ENCODE assay signal across 18 mouse cellular contexts in genomic region chr19:49830918-49831317, GRCm38 (mm10).
DNase-seq lines count a peak whose midpoint lies in the region; ATAC-seq and TF ChIP-seq lines count a peak whose summit lies in the region.
"Had no signal": no experiment of that assay in that cellular context is flagged by ENCODE, and none has a peak within 500 bp of the region (broad histone marks: within the 10 kb centered on the region; RNA-seq: fewer than 3 reads in every experiment).

No protein-coding gene starts in this region.

- no peak for TF ChIP-seq CTCF in heart, postnatal 0 days (IDR thresholded peaks at IDR 0.05; ENCODE audit: low read depth)

- H3K36me3 ChIP-seq in forebrain, embryonic 12.5 days (replicated peaks), result no peaks in the 10 kb centered on the region
- no peaks in the 10 kb centered on the region for H3K36me3 ChIP-seq in forebrain, embryonic 14.5 days (ENCODE audit: control insufficient read depth, insufficient read depth, low read length)
- H3K36me3 ChIP-seq in heart, postnatal 0 days (replicated peaks; ENCODE audit: control insufficient read depth, insufficient read depth, low read length), result no peaks in the 10 kb centered on the region
- H3K36me3 ChIP-seq in limb, embryonic 13.5 days, result no peaks in the 10 kb centered on the region
- H3K36me3 ChIP-seq in limb, embryonic 10.5 days, result no peaks in the 10 kb centered on the region
- H3K36me3 ChIP-seq in neural tube, embryonic 11.5 days (ENCODE audit: control insufficient read depth, insufficient read depth, low read length), result no peaks in the 10 kb centered on the region
- H3K36me3 ChIP-seq in neural tube, embryonic 15.5 days, result no peaks in the 10 kb centered on the region
- H3K36me3 ChIP-seq: embryonic facial prominence, embryonic 13.5 days; forebrain, embryonic 10.5 days; hindbrain, embryonic 10.5 days had no signal

- no peak for DNase-seq in forebrain, embryonic 14.5 days (ENCODE audit: low spot score)
- DNase-seq in heart, postnatal 0 days (ENCODE audit: low spot score), result peak; percentile 16
- DNase-seq in heart, postnatal 36 days, result no peak
- DNase-seq in limb, embryonic 10.5 days (ENCODE audit: low spot score), result no peak
- peak; percentile 12 for DNase-seq in neural tube, embryonic 11.5 days (ENCODE audit: low spot score)
- DNase-seq: cerebellum, adult 11 months; cerebellum, postnatal 36 days; gastrocnemius, adult 2 months; kidney, postnatal 36 days; left cerebral cortex, postnatal 4 days; lung, postnatal 14 days; thymus, adult 18-20 months had no signal

- TF ChIP-seq EP300 in heart, postnatal 0 days (IDR thresholded peaks at IDR 0.05; ENCODE audit: low read depth), result no peak

- H3K9ac ChIP-seq in forebrain, embryonic 12.5 days, result no peak overlapping the region
- H3K9ac ChIP-seq in forebrain, embryonic 14.5 days (ENCODE audit: low read length), result no peak overlapping the region
- H3K9ac ChIP-seq in heart, postnatal 0 days (replicated peaks; ENCODE audit: low read depth, low read length), result no peak overlapping the region
- no peak overlapping the region for H3K9ac ChIP-seq in limb, embryonic 13.5 days
- H3K9ac ChIP-seq in neural tube, embryonic 11.5 days (ENCODE audit: low read length), result no peak overlapping the region
- no peak overlapping the region for H3K9ac ChIP-seq in neural tube, embryonic 15.5 days (replicated peaks)
- H3K9ac ChIP-seq: embryonic facial prominence, embryonic 13.5 days had no signal

- H3K4me1 ChIP-seq in forebrain, embryonic 12.5 days, result no peaks in the 10 kb centered on the region
- H3K4me1 ChIP-seq in forebrain, embryonic 14.5 days (ENCODE audit: control insufficient read depth, insufficient read depth, low read length), result no peaks in the 10 kb centered on the region
- H3K4me1 ChIP-seq in heart, postnatal 0 days (ENCODE audit: control insufficient read depth, insufficient read depth), result no peaks in the 10 kb centered on the region
- H3K4me1 ChIP-seq in limb, embryonic 13.5 days, result peaks cover 4% of the 10 kb centered on the region; the same call in 1 of the 2 replicates
- H3K4me1 ChIP-seq in limb, embryonic 10.5 days, result no peaks in the 10 kb centered on the region
- H3K4me1 ChIP-seq in neural tube, embryonic 11.5 days (ENCODE audit: control insufficient read depth, insufficient read depth, low read length), result no peaks in the 10 kb centered on the region
- H3K4me1 ChIP-seq in neural tube, embryonic 15.5 days, result no peaks in the 10 kb centered on the region
- H3K4me1 ChIP-seq: embryonic facial prominence, embryonic 13.5 days; forebrain, embryonic 10.5 days; hindbrain, embryonic 10.5 days had no signal

- no peak overlapping the region for H3K27ac ChIP-seq in forebrain, embryonic 12.5 days
- no peak overlapping the region for H3K27ac ChIP-seq in forebrain, embryonic 14.5 days (ENCODE audit: low read depth, low read length)
- H3K27ac ChIP-seq in heart, postnatal 0 days (ENCODE audit: low read depth), result no peak overlapping the region
- H3K27ac ChIP-seq in limb, embryonic 13.5 days, result no peak overlapping the region
- no peak overlapping the region for H3K27ac ChIP-seq in limb, embryonic 10.5 days
- no peak overlapping the region for H3K27ac ChIP-seq in neural tube, embryonic 11.5 days (ENCODE audit: low read depth, low read length)
- no peak overlapping the region for H3K27ac ChIP-seq in neural tube, embryonic 15.5 days (replicated peaks)
- H3K27ac ChIP-seq: embryonic facial prominence, embryonic 13.5 days; forebrain, embryonic 10.5 days; gastrocnemius, adult 2 months; hindbrain, embryonic 10.5 days had no signal

- intact Hi-C loops in heart, postnatal 36 days (cut with DNase I), result no loop called here

- H3K9me3 ChIP-seq in forebrain, embryonic 12.5 days, result no peaks in the 10 kb centered on the region
- no peaks in the 10 kb centered on the region for H3K9me3 ChIP-seq in forebrain, embryonic 14.5 days (replicated peaks; ENCODE audit: control insufficient read depth, low read length)
- H3K9me3 ChIP-seq in heart, postnatal 0 days (replicated peaks; ENCODE audit: control insufficient read depth, low read length), result no peaks in the 10 kb centered on the region
- no peaks in the 10 kb centered on the region for H3K9me3 ChIP-seq in limb, embryonic 13.5 days
- H3K9me3 ChIP-seq in limb, embryonic 10.5 days (replicated peaks), result no peaks in the 10 kb centered on the region
- H3K9me3 ChIP-seq in neural tube, embryonic 11.5 days (ENCODE audit: control insufficient read depth, low read length), result no peaks in the 10 kb centered on the region
- no peaks in the 10 kb centered on the region for H3K9me3 ChIP-seq in neural tube, embryonic 15.5 days (replicated peaks)
- H3K9me3 ChIP-seq: embryonic facial prominence, embryonic 13.5 days; forebrain, embryonic 10.5 days; hindbrain, embryonic 10.5 days had no signal

- no peaks in the 10 kb centered on the region for H3K27me3 ChIP-seq in forebrain, embryonic 12.5 days
- no peaks in the 10 kb centered on the region for H3K27me3 ChIP-seq in forebrain, embryonic 14.5 days (replicated peaks; ENCODE audit: control insufficient read depth, insufficient read depth, low read length)
- H3K27me3 ChIP-seq in heart, postnatal 0 days (ENCODE audit: control insufficient read depth, insufficient read depth, low read length), result no peaks in the 10 kb centered on the region
- H3K27me3 ChIP-seq in limb, embryonic 13.5 days, result no peaks in the 10 kb centered on the region
- no peaks in the 10 kb centered on the region for H3K27me3 ChIP-seq in limb, embryonic 10.5 days (ENCODE audit: low read depth, poor library complexity, severe bottlenecking)
- no peaks in the 10 kb centered on the region for H3K27me3 ChIP-seq in neural tube, embryonic 11.5 days (ENCODE audit: control insufficient read depth, insufficient read depth, low read length)
- H3K27me3 ChIP-seq in neural tube, embryonic 15.5 days (replicated peaks), result no peaks in the 10 kb centered on the region
- H3K27me3 ChIP-seq: embryonic facial prominence, embryonic 13.5 days had no signal

- WGBS in forebrain, embryonic 12.5 days, result 72% methylated on average over 6 of the region's 6 CpGs
- 76% methylated on average over 6 of the region's 6 CpGs for WGBS in forebrain, embryonic 14.5 days
- 22% methylated on average over 6 of the region's 6 CpGs for WGBS in heart, postnatal 0 days
- 41% methylated on average over 6 of the region's 6 CpGs for WGBS in limb, embryonic 13.5 days
- 62% methylated on average over 6 of the region's 6 CpGs for WGBS in limb, embryonic 10.5 days
- 66% methylated on average over 6 of the region's 6 CpGs for WGBS in neural tube, embryonic 11.5 days
- WGBS in neural tube, embryonic 15.5 days, result 53% methylated on average over 6 of the region's 6 CpGs

- 0 out of 2 replicates have a peak, but pooled peaks have one; percentile 49 for ATAC-seq in forebrain, embryonic 12.5 days (ENCODE audit: low FRiP score)
- ATAC-seq in forebrain, embryonic 14.5 days, result no peak
- 0 out of 2 replicates have a peak, but pooled peaks have one; percentile 14 for ATAC-seq in heart, postnatal 0 days (ENCODE audit: insufficient read depth, low read depth)
- ATAC-seq in limb, embryonic 13.5 days (ENCODE audit: low FRiP score, low read depth), result peak; percentile 54; the same call in 1 of the 2 replicates
- ATAC-seq in neural tube, embryonic 11.5 days (ENCODE audit: insufficient read depth, low FRiP score, low TSS enrichment), result no peak
- ATAC-seq in neural tube, embryonic 15.5 days (ENCODE audit: low FRiP score), result no peak

- H3K4me3 ChIP-seq in forebrain, embryonic 12.5 days (replicated peaks), result no peak overlapping the region
- H3K4me3 ChIP-seq in forebrain, embryonic 14.5 days (ENCODE audit: low read depth, low read length), result no peak overlapping the region
- H3K4me3 ChIP-seq in heart, postnatal 0 days (ENCODE audit: low read depth, low read length), result no peak overlapping the region
- H3K4me3 ChIP-seq in limb, embryonic 13.5 days, result no peak overlapping the region
- no peak overlapping the region for H3K4me3 ChIP-seq in limb, embryonic 10.5 days
- no peak overlapping the region for H3K4me3 ChIP-seq in neural tube, embryonic 11.5 days (ENCODE audit: low read depth, low read length)
- H3K4me3 ChIP-seq in neural tube, embryonic 15.5 days (replicated peaks), result no peak overlapping the region
- H3K4me3 ChIP-seq: embryonic facial prominence, embryonic 13.5 days; forebrain, embryonic 10.5 days; gastrocnemius, adult 2 months; hindbrain, embryonic 10.5 days had no signal

- no peak overlapping the region for H3K4me2 ChIP-seq in forebrain, embryonic 12.5 days
- no peak overlapping the region for H3K4me2 ChIP-seq in forebrain, embryonic 14.5 days (ENCODE audit: low read length)
- H3K4me2 ChIP-seq in heart, postnatal 0 days (ENCODE audit: low read depth, low read length), result no peak overlapping the region
- no peak overlapping the region for H3K4me2 ChIP-seq in limb, embryonic 13.5 days (replicated peaks)
- H3K4me2 ChIP-seq in neural tube, embryonic 11.5 days (ENCODE audit: low read depth), result no peak overlapping the region
- H3K4me2 ChIP-seq in neural tube, embryonic 15.5 days, result no peak overlapping the region
- H3K4me2 ChIP-seq: embryonic facial prominence, embryonic 13.5 days had no signal

Comparison
In these comparisons a context has a peak if more than half of its experiments do, and no peak if none do; other contexts are left out.
1. ATAC-seq: peak in forebrain, embryonic 12.5 days (single experiment), heart, postnatal 0 days (single experiment) and limb, embryonic 13.5 days (single experiment); none in forebrain, embryonic 14.5 days (single experiment), neural tube, embryonic 11.5 days (single experiment) and neural tube, embryonic 15.5 days (single experiment).
2. DNase-seq: peak in heart, postnatal 0 days (single experiment) and neural tube, embryonic 11.5 days (single experiment); none in forebrain, embryonic 14.5 days (single experiment), heart, postnatal 36 days (0 of 2) and limb, embryonic 10.5 days (single experiment).